Mouse (Mus musculus) mature B cell (primary cell): ENCODE data around the gene Robo3.

ENCODE experiments used
- in situ Hi-C: fragments of 300-500 bp; cut with MboI; formaldehyde crosslinking; loops from 2 replicates; pipeline ENCODE4 v1.14.3; 2019

Robo3 gene

DNA sequence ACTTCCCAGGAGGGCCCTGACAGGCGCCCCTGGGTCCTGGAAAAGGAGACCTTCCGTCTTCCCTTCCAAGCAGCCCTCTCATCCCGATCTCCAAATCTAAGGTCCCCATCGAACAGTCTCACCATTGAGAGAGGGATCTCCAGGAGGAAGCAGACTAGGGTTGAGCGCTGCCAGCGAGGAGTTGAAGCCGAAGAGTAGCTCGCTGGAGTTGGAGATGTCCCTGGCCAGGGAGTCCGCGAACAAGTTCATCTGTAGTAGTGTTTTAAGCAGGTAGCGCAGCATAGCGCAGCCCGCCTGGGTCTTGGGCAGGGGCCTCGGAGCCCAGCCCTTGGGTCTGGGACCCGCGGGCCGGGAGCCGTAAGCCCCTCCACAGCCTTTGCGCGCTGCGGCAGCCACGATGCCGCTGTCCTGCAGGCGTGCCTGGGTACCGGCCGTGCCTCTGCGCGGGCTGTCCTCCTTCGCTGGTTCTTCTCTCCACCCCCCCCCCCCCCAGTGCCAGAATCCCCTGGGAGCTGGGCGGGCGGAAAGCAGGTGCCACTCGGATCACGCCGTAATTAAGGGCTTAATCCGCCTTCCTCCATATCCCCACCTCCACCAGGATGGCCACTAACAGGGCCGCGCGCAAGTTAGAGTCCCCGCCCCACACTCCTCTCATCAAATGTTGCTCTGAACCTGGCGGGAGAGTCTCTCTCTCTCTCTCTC is at the start of gene Robo3:
Gene Robo3 (minus strand): TSS at position 527 of the 702 bp plus-strand sequence.
- in situ Hi-C loops, result no loop called here

DNA sequence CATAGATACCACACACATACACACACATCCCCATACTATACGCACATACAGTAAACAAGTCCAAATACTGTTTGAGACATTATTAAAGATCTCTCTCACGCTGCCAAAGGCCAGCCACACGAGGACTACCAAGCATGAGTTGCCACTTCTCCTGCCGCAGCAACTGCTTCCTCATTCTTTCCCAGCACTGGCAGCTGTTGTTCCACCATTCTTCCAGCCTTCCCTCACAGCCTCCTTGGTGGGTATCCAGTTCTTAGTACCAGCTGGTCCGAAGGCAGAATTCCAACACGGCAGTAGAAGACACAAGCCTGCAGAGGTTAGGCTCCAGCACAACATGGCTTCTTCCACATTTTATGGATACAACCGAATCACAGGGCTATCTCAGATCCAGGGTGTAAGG is 41.9 kb upstream of the Robo3 start:
- in situ Hi-C loops, result no loop called here

DNA sequence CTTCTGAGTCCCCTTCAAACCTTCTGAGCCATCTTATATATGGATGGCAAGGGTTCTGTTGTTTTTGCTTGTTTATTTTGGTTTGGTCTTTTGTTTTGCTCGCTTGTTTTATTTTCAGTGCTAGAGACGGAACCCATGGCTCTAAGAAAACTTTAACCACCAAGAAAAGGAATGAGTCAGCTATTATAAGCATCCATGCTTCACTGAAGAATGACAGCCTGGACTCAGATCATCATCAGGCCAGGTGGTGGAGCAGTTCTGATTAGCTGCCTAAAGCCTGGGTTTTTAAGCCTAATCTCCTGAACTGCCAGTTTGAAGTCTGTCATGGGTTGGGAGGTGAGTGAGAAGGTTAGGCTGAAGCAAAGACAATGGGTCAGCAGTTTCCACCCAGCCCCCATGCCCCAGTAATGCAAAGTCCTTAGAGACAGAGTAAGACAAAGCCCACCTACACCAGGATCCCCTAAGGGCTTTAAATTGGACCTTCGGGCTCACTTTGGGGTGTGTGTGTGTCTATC is 40.6 kb upstream of the Robo3 start:
- in situ Hi-C loops, result no loop called here

DNA sequence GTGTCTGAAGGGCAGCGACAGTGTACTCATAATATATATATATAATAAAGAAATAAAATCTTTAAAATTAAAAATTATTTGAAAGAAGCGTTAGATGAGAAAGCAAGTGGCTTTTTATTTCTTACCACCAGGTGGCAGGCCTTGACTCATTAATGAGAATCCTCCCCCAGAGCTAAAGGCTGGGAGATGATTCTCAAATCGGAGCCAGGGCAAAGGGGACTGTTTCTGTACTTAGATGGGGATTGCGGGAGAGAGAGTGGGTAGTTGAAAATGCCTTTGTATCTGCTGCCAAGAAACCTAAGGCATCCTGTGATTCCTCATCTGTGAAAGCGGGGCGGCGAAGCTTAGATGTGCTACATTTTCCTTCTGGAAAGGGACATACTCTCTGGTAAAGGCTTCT is 29.7 kb upstream of the Robo3 start:
- in situ Hi-C loops, result loop anchor here (5.0 kb wide), 1 partner anchor 155 kb away; no protein-coding TSS in a partner anchor

DNA sequence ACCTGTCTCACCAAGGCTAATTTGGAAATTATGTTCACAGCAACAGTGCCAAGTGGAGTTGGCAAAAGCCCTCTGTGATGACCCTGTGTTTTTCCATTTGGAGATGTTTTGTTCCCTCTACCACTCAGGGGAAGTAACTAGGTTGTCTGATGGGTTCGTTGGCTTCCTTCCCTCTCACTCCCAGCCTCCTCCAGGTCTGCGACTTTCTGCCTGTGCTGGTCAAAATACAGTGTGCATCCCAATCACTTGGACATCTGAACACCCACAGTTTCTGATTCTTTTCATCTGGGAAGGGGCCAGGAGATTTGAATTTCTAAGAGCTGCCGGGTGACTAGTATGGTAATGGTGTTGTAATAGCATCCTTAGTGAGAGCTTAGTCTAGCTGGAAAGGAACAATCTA is 28.5 kb upstream of the Robo3 start:
- in situ Hi-C loops, result loop anchor here (5.0 kb wide), 1 partner anchor 156 kb away; no protein-coding TSS in a partner anchor

DNA sequence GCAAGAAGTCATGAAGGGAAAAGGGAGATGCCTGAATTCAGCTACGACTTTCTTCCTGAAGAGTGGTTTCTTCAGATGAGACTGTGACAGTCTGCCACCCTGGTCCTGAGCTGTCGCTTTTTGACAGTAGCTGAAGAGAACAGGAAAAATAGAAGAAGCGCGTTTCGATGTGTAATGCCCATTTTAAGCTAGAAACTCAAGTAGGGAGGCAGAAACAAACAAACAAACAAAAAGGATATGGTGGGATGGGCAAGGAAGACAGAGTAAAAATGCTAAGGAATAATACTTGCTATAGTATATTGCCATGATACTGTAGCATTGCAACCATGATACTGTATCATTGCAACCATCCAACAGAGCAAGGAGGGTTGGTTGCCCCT is 27.9 kb upstream of the Robo3 start:
- in situ Hi-C loops, result loop anchor here (5.0 kb wide), 1 partner anchor 156 kb away; no protein-coding TSS in a partner anchor

DNA sequence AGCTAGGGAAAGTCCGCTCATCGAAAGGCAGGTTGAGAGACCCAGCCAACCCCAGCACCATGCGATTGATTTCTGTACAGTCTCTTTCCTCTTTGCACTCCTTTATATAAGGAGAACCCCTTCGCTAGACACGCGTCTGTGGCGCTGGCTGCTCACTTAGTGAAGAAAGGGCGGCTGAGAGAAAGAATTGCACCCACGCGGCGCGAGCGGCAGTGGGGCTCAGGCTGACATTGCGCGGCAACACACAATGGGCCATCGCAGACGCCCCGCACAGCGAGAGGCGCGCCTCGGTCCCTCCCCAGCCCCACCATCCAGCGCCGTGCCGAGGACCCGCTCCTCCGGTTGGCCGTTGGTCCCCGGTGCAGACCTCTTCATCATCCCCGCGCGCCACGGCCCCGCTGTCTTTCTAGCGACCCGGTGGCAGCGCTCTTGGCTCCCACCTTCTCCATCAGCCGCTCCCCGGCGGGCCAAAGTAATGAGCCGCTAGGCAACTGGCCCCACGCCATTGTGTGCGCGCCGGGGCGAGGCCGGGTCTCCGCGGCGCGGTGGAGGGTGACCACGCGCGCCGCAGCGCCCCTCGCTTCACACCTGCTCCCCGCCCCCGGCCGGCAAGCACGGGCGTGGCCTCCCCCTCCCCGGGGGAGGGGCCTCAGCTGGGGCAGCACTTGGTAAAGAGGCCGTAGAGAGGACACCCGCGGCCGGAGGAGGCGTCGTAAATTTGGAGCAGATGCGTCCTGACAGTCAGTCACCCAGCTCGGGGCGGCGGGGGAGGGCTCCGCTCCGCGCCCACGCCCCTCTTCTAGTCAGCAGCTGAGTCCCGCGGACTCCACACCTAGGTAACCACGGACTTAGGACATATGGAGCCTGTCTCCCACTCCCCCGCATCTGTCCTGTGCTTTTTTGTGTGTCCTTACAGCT is 27.3 kb upstream of the Robo3 start:
- in situ Hi-C loops, result loop anchor here (5.0 kb wide), 1 partner anchor 157 kb away; no protein-coding TSS in a partner anchor

DNA sequence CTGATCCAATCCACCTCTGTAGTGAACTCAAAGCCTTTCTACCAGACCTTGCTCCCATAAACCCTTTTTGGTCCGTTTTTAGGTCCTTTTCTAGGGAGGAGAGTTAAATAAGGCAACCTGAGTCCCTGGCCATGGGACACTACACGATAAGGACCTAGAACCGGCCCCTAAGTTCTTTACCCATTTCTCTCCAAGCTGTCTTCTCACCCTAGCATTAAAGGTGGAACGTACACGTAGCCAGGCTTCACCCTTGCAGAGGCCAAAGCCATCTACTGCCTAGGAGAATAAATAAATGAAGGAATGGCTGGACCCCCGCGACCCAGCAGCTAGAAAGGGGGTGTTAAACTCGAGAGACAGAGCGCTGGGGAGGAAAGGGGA is 26.6 kb upstream of the Robo3 start:
- in situ Hi-C loops, result loop anchor here (5.0 kb wide), 1 partner anchor 158 kb away; no protein-coding TSS in a partner anchor

DNA sequence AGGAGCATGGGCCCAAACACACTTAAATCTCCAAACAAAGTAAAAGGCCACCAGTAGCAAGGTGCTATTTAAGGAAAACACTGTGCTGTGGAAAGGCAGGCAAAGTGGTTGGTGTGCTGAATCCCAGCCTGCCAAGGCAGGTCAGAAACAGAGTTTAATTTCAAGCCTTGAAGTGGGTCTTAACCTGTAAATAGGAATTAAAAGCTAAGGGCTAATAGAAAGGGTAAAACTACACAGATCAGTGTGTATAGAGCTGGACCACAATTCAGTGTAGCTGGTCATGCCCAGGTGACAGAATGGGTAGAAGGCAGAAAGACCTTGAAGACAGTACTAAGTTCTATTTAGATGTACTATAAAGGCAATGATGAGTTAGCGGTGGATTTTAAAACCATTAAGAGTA is 24.1 kb upstream of the Robo3 start:
- in situ Hi-C loops, result no loop called here

DNA sequence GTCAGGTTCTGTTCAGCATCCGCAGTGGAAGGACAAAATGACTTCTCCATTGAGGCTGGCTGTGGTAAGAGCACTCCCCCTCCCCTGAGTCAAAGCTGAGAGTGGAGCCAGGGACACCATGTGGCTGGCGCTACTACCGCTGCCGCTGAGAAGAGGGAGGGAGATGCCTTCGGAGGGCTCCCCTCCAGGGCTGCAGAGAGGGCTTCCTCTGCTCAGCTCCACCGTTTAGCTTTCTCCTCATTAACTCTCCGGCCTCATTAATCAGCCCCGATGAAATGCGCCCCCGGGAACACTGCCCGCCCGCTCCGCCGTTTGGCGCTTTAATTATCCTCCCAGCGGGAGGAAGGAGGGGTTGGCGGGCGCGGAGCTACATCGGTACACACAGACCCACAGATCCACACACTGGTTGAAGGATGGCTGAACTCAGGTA is 23.4 kb upstream of the Robo3 start:
- in situ Hi-C loops, result no loop called here

DNA sequence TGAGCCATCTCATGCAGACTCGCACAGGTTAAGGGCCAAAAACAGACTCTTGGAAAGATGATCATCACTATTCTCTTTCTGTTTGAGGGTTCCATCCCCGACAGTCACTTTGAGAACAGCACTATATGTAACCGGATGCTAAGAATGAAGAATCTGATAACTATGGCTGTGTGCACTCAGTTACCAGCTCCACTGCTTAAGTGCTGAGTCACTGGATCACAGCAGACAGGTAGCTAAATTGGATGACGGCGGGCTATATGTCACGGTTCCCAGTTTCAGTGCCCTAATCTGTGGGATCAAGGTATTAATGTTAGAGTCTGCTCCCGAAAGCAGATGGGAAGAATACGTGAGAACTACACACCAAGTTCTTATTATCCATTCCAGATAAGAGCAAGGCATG is 22.8 kb upstream of the Robo3 start:
- in situ Hi-C loops, result no loop called here

DNA sequence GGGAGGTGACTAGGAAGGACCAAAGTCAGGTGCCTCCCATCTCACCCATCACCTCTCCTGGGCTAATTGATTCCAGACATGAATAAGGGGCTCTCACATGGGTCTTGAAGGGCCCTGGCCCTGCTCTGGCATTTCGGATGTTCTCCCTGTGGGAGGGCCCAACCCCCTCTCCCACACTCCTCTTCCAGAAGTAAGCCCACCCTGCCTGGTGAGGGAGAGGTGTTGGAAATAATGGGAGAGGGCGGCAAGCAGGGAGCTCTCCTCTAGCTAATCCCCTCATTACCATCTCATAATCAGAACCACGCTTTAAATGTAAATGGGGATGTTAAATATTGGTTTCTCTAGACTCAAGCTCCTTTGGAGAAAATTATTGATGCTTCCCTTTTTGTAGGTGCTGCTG is 21.9 kb upstream of the Robo3 start:
- in situ Hi-C loops, result no loop called here

DNA sequence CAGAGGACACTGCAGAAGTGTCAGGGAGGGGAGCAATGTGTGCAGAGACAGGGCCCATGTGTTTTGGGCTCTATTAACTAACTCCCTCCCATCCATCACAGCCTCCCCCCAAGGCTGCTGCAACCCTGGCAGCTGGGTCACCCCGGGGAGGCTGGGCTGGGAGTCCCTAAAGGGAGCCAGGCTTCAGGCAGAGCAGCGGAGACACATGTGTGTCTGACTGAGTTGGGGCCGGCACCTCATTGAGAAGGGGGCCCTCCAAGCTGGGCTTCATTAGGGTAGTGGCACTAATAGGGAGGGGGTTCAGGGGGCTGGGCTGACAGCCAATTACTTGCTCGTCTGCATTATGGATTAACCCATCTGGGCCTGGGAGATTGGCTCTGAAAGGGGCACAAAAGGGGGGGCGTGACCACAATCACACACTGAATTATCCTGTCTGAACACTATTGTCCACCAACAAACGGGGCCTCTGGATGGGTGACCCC is 21.0 kb upstream of the Robo3 start:
- in situ Hi-C loops, result no loop called here

DNA sequence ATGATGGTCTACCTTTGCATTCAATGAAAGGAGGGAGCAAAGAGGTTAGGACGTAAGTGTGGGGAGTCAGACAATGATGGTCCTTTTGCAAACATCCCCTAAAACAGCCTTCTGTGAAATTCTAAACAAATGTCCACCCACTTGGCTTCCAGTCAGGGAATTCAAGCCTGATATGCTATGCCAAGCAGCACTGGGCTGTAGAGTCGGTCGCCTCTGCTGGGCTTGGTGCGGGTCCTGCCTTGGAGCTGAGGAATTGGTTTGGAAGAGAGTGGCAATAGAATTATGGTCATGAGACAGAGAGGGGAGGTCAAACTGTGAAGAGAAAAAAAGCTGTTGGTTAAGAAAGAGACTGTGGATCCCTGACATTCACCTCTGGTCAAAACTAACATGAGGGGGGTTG is 20.3 kb upstream of the Robo3 start:
- in situ Hi-C loops, result no loop called here

DNA sequence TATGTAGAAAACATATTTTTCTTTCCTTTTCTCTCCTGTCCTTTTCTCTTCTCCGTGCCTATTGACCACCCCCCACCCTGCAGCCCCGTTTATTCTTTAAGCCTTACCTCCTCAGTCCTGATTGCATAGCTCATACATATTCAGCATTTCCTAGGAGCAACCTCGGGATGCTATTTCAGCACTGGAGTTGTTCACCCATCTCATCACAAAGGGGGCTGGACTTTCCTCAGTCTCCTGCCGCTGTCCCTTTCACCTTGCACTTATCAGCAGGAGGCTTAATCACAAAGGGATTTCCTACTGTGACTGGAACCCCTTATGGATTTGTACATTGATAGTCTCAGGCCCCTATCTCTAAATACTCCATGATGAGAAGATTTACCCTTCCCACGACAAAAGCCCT is 19.4 kb upstream of the Robo3 start:
- in situ Hi-C loops, result no loop called here

DNA sequence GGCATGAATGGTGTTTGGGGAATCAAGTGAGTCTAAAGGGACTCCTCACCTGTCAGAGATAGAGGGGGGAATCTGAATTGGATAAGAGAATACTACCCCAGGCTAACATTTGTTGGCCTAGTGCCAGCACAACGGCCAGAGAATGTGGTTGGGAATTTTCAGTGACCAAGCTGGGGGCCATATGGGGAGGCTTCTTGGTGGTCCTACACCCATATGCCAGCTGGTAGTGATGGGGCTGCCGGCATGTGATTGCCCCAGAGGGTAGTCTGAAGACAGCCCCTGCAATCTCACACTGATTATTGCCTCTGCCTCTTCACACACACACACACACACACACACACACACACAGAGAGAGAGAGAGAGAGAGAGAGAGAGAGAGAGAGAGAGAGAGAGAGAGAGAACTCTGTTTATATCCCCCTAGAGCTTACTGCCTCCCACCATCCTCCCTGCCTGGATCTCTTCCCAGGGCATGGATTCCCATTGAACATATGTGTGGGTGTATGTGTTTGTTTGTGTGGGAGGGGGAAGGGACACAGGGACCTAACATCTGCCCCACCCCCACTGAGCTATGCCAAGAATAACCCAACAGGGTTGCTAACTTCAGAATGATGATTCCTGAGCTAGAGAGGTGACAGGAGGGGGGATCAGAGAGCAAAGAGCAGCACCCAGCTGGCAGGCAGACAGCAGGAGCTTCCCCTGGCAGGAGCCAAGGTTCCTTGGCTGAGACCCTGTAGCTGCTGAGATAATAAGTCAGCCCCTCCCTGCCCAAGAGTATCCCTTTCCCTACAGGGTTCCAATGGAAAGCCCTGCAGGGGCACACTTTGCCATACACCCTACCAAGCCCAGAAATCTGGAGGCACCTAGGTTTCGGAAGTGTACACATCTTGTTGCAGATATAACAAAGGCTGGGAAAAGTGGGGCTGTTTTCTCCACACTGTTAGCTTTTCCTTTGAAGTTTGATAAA is 5.0 kb upstream of the Robo3 start:
- in situ Hi-C loops, result no loop called here

DNA sequence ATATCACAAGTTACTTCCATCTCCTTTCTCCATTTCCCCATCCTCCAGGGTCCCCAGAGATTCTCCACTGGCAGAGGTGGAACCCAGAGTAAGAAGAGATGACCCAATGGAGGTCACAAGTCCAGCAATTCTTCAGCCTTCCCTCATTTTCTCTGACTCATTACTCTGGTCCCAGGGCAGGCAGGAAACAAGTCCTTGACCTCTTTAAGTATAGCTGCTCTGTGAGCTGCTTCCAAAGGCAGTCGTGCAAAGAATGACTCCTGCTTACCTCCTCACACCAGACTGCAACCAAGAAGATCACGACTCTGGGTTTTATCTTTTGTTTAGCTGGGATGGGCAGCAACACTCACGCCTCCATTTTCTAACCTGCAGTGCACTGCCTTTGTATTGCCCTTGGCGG is 2.6 kb upstream of the Robo3 start:
- in situ Hi-C loops, result no loop called here

DNA sequence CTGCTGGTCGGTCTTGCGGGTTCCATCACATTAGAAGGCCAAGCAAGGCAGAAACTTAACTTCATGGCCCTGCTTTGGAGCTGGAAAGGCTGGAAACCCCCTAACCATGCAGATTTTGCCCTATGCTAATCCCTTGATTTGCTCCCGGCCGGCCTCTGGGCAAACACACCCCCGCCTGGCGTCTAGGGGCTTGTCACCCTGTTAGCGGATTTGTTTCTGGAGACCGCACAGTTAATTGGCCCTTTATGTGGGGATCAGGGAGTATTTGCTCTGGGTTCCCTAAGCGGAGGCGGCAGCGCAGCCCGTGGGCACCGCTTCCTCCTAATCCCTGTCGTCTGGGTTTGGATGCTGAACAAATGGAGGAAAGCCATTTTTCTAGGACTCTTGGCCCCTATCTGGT is 1.9 kb upstream of the Robo3 start:
- in situ Hi-C loops, result no loop called here

DNA sequence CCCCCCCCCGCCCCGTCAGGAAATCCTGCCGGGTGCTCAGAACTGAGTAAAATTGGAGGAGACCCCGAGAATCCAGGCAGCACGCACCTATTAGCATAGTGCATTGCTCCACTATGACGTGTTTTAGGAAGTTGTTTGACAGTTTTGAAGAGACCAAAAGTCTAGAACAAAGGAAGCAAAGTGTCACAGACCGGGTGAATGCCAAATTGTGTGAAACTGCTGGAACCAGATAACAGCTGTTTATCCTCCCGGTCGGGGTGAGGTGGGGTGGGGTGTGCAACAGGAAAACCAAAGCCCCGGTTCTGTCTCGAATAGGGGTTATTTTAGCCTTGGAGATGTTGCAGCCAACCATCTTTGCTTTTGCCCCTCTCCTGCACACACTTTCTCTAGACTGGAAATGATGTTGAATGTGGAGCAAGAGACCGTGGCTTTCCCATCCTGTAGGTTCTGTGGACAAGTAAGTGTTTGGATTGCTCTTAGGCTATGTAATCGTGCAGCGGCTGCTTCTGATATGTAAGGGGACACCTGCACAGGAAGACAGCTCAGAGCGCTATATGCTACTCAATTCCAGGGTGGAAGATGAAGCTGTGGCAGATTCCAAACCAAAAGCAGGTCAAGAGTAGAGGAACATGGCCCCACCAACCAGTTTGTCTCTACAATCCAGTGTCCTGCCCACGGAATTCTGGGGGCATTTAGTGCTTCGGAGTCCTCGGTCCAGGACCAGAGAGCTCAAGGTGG is 946 bp upstream of the Robo3 start:
- in situ Hi-C loops, result no loop called here

DNA sequence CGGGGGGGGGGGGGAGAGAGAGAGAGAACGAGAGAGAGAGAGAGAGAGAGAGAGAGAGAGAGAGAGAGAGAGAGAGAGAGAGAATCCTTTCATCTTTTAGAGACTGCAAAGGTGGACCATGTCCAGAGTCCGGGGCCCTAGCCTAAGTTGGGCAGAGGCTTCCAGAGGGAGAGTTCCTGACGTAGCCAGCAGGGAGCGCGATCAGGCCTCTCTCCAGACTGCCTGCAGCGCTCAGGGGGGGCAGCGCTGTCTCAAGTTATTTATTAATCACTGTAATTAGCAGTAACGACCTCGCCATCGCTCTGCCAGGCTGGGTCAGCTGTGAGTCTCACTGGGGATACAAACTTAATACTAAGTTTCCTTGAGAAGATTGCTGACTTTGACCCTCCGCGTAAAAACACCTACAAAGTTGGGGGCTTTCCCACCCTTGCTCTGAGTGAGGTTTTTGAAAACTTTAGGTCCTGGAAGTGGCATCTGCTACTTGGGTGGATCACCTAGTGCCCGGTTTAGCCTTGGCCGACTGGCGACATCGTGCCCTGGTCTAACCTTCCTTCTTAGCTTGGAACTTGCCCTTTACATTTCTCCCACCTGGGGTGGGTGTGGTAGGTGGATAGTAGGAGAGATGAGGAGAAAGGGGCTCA is 900 bp downstream of the Robo3 start:
- in situ Hi-C loops, result no loop called here
